Mouse (Mus musculus) lung, adult 2 months (tissue): ENCODE measurements at regions not wholly inside any gene's neighbourhood (a gene's known extent, or its start where the extent isn't known, plus 50 kb on each side); places are given as distances from the start of the nearest gene placed in this dataset.

Experiments used
- DNase-seq: peaks from one replicate; pipeline ENCODE4 v3.0.0; 2022
- H3K4me1 ChIP-seq: fragments of 200-500 bp; 2 replicates; pipeline ENCODE4 v1.6.1; 2011; ENCODE audit warnings: low read length; ENCODE audit not compliant: control insufficient read depth, insufficient read depth
- H3K4me3 ChIP-seq: fragments of 200-500 bp; replicated peaks from 2 replicates; pipeline ENCODE3; 2011; ENCODE audit warnings: low read depth, mild to moderate bottlenecking, control low read depth, low read length; ENCODE audit errors: extremely low read depth
- CTCF ChIP-seq: fragments of 200-500 bp; IDR thresholded peaks from 2 replicates; pipeline ENCODE4 v1.5.1; 2011; ENCODE audit warnings: mild to moderate bottlenecking, low read length, control low read depth; ENCODE audit not compliant: insufficient read depth
- POLR2A ChIP-seq: fragments of 200-500 bp; IDR thresholded peaks from 2 replicates; pipeline ENCODE4 v1.6.1; 2011; ENCODE audit warnings: low read depth, mild to moderate bottlenecking, control low read depth, low read length, borderline replicate concordance; ENCODE audit errors: extremely low read depth
- WGBS: fragments of 180-500 bp; shearing (Covaris S2); methylation state at CpG from one replicate; pipeline ENCODE4 v1.1.7; 2018; 5-methylcytosine and 5-hydroxymethylcytosine counted together

DNA sequence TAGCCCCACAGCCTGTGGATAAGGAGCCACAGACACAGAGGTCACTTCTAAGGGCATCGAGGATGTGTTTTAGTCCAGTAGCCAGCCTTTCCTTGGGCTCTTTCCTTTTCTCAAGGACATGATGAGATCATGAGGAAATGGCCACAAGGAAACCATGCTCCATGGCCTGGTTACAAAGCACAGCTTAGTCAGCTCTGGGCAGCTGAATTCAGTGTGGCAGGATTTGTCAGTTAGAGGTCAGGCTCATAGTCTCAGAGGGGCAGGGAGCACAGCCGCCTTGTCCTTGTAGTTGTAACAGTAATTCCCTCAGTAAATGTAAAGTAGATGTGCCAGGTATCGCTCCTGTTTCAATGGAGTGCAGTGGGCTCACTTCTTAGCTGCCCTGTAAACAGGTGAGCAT, 111.7 kb upstream of the Vangl1 start:
- 0 out of 2 replicates have a peak, but pooled peaks cover 2% of the 10 kb centered on the region for H3K4me1 ChIP-seq
- whole genome bisulfite sequencing, result 72% methylated on average over 3 of the region's 3 CpGs
- no peak for DNase-seq
- no peak overlapping the region for H3K4me3 ChIP-seq
- no peak for TF ChIP-seq POLR2A
- no peak for TF ChIP-seq CTCF

DNA sequence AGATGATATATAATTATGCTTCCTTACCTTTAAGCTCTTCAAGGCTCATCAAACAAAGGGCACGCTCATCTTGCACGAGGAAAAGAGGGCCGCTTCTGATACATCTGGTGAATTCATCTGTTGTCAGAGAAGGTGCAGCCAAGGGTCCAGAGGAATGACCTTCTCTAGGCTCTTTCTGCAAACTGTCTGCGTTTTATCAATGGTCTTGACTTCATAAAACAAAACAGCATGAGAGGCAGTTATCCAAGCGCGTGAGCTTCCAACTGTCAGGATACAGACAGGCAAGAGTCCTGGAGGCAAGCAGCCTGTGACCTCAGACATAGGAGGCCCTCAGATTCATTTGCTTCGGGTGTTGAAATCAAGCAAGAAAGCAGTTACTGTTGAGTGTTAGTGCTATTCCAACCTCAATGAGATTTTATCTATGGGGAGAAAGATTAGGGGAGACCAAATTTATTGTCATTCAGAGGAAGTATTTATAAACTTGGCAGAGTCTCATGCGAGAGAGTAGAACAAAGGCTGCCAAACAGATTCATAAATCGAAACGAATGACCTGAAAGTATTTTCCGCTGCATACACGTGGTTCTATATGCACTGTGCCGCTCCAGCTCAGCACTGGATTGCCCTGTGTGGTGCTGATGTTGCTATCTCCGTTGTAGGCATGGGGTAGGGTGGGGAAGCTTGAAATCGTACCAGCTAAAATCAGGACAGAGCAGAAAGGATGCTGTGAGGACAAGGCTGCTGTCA, 107.2 kb upstream of the Vangl1 start:
- 40% methylated on average over 15 of the region's 15 CpGs for WGBS
- H3K4me1 ChIP-seq, result 0 out of 2 replicates have a peak, but pooled peaks cover 2% of the 10 kb centered on the region
- DNase-seq, result no peak
- no peak overlapping the region for H3K4me3 ChIP-seq
- no peak for TF ChIP-seq POLR2A
- TF ChIP-seq CTCF, result no peak

DNA sequence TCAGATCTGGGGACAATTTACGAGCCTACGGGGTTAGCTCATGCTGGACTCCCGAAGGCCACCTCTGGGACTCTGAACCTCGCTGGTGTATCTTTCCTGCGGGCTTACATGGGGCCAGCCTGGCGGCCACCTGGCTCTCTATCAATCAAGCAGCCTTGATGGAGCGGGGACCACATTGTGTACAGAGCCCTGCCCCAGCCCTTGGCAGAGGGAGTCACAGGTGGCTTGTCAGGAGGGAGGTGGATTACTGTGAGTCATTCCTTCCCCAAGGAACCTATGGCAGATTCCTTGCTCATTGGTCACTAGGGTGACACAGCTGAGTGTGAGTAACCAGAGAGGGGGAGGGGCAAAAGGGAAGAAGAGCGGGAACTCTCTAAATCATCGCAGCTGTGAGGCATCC, 105.8 kb upstream of the Vangl1 start:
- WGBS, result 68% methylated on average over 9 of the region's 9 CpGs
- DNase-seq, result no peak
- Histone ChIP-seq H3K4me3 (no peak overlapping the region), H3K4me1 (0 out of 2 replicates have a peak, but pooled peaks cover 2% of the 10 kb centered on the region)
- TF ChIP-seq CTCF (no peak), POLR2A (no peak)

DNA sequence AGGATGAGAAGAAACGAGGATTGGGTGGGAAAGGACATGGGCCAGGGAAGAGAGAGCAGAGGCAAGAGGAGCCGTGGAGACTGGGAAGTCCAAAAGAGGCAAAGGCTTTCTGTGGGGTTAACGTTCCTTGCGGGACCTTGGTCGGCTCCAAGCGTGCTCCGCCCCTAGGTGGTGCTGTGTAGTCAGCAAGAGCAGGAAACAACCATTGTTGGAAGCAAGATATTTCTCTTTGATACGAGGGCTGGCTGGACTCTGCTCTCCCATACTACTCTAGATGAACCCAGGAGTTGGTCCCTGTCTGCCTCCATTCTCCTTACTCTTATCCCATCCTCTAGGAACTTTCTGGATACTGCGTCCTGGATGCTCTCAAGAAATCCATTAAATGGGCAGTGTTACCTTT, 105.3 kb upstream of the Vangl1 start:
- 15% methylated on average over 9 of the region's 9 CpGs for WGBS
- TF ChIP-seq CTCF, result peak; percentile 81
- TF ChIP-seq POLR2A, result no peak
- Histone ChIP-seq H3K4me1 (0 out of 2 replicates have a peak, but pooled peaks cover 2% of the 10 kb centered on the region), H3K4me3 (no peak overlapping the region)
- peak; percentile 48 for DNase-seq

DNA sequence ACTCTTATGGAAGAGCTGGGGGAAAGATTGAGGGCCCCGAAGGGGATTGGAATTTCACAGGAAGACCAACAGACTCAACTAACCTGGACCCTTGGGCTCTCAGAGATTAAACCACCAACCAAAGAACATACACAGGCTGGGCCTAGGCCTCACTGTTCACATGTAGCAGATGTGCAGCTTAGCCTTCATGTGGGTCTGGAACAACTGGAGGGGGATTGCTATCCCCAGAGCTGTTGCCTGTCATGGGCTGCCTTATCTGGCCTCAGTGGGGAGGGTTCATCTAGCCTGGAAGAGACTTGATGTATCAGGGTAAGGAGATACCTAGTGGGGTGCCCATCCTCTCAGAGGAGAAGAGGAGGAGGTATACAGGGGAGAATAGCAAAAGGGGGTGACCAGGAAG, 103.2 kb upstream of the Vangl1 start:
- Histone ChIP-seq H3K4me3 (no peak overlapping the region), H3K4me1 (0 out of 2 replicates have a peak, but pooled peaks cover 2% of the 10 kb centered on the region)
- no peak for DNase-seq
- 73% methylated on average over 1 of the region's 1 CpGs for WGBS
- TF ChIP-seq POLR2A, result no peak
- TF ChIP-seq CTCF, result no peak

DNA sequence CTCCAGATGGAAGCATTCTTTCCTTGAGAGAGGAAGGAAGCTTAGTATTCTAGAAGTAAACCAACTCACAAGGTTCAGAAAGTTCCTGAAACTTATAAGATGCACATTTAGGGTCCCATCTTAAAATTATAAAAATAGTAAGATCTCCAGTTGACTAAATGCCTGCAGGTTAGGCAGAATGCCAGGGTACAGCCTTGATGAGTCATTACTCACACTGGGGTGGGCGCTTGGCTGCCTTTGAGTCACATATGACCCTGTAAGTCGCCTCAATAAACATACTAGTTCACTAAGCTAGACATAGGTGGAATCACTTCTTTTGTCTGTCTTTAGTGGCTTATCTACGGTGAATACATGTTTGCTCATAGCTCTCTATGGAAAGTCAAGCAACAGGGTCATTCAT, 87.9 kb upstream of the Vangl1 start:
- DNase-seq, result no peak
- 84% methylated on average over 3 of the region's 3 CpGs for WGBS
- TF ChIP-seq POLR2A, result no peak
- no peak for TF ChIP-seq CTCF
- no peak overlapping the region for H3K4me3 ChIP-seq
- no peaks in the 10 kb centered on the region for H3K4me1 ChIP-seq

DNA sequence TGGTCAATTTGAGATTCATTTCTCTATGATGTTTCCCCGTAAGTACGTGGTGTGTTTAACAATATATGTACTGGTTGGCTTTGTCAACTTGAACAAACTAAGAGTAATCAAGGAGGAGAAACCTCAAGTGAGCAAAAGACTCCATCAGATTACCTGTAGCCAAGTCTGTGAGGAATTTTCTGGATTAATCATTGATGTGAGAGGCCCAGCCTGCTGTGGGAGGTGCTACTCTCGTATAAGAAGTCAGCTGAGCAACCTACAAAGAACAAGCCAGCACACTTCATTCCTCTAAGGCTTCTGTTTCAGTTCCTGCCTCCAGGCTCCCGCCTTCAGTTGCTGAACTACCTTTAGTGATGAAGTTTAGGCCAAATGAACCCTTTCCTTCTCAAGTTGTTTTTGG, 77.5 kb upstream of the Vangl1 start:
- Histone ChIP-seq H3K4me3 (no peak overlapping the region), H3K4me1 (no peaks in the 10 kb centered on the region)
- 63% methylated on average over 4 of the region's 4 CpGs for WGBS
- no peak for TF ChIP-seq POLR2A
- no peak for TF ChIP-seq CTCF
- DNase-seq, result no peak

DNA sequence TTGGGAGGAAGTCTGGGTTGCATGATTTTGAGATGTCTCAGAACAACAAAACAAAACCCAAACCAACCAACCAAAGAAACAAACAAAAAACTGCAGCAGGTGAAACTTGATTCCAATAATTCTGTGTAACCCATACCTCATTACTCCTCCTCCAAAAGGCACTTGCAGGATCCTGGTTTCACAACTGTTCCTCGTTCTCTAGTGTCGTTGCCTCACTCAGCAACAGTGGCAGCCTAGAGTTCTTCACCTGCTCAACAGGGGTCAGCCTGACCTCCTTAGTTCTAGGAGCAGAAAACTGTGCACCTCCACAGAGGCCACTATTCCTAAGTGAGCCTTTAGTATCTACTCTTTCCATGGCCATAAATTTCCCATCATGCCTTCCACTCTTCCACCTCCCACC, 72.3 kb upstream of the Vangl1 start:
- no peak for DNase-seq
- Histone ChIP-seq H3K4me3 (no peak overlapping the region), H3K4me1 (peaks cover 2% of the 10 kb centered on the region; the same call in 1 of the 2 replicates)
- TF ChIP-seq CTCF, result no peak
- TF ChIP-seq POLR2A, result no peak
- WGBS, result 75% methylated on average over 2 of the region's 2 CpGs

DNA sequence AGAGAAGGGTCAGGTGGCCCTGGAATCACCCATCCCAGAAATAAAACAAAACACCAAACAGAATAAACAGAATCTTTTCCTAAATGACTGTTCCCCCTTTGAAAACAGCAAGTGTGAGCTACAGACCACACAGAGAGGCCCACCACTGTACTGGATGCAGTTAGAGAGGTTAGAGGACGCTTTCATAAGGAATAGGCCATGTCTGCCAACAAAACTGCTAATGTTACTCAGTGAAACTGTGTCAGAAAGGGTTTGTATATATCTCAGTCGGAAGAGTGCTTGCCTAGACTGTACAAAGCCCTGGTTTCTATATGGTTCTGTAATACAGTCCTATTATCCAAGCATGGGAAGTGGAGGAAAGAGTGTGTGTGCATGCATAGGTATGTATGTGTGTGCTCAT, 71.8 kb upstream of the Vangl1 start:
- DNase-seq, result no peak
- H3K4me3 ChIP-seq, result no peak overlapping the region
- 62% methylated on average over 2 of the region's 2 CpGs for WGBS
- TF ChIP-seq POLR2A (no peak), CTCF (no peak)
- peaks cover 2% of the 10 kb centered on the region; the same call in 1 of the 2 replicates for H3K4me1 ChIP-seq

DNA sequence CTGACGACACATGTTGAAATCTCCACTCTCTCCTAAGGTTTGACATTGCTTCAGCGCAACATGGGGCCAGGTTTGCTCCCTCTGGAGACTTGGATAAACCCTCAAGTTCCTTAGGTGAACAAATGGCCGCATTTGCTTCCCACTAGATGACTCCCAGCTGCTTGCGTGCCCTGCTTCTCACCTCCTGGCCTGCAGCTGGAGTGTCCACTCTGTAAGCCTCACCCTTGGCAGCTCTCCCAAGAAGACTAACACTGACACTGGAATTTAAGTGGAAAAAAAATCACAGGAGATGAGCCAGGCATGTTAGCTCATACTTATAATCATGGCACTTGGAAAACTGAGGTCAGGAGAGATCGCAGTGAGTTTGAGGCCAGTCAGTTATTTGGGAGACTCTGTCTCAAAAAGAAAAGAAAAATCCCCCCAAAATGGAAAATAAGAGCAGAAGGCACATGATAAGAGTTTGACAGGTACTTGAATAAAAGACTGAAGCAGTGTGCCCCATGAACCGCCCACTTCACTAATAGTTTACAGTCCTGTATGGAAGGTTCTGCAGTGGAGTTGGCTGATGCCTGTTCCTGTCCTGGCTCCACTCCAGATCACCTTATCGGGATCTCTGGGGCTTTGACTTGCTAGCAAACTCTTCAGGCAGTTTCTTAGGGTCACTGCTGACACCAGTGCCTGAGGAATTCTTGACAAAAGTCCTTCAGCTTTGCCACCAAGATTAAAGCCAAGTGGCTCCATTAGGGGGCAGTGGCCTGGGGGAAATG, 70.9 kb upstream of the Vangl1 start:
- WGBS, result 45% methylated on average over 7 of the region's 7 CpGs
- no peak for DNase-seq
- Histone ChIP-seq H3K4me1 (peaks cover 2% of the 10 kb centered on the region; the same call in 1 of the 2 replicates), H3K4me3 (no peak overlapping the region)
- TF ChIP-seq CTCF (no peak), POLR2A (no peak)
